Mouse (Mus musculus) liver, adult 2 months (tissue): ENCODE data around the gene Adam15.

ENCODE experiments used
- CTCF ChIP-seq: fragments of 200-500 bp; IDR thresholded peaks from 2 replicates; pipeline ENCODE4 v1.5.1; 2011; ENCODE audit warnings: low read depth, low read length, control low read depth
- POLR2A ChIP-seq: fragments of 200-500 bp; IDR thresholded peaks from 2 replicates; pipeline ENCODE4 v1.6.1; 2011; ENCODE audit warnings: low read length, control low read depth; ENCODE audit not compliant: insufficient read depth; ENCODE audit errors: extremely low read depth

DNA sequence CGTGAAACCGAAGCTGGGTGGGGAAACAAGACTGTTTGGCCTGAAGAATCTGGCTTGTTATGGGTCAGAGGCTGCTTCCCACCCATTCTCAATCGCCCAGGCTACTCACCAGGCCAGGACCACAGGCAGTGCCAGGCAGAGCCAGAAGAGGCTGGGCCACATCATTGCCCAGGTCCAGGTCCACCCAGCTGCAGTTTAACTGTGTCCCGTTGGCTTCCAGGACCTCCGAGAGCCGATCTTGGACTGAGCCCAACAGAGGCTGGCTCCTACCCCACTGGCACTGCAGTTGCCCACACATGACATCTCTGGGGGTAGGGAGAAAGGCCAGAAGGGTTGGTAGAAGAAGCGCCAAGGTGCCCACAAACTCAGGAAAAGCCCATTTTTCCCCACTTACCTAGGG, 6.5 kb downstream of the Adam15 start:
- TF ChIP-seq CTCF (no peak), POLR2A (no peak)
